Mouse (Mus musculus): ENCODE measurements around the gene Stx12. TPM values are rescaled to one million over a fixed set of nuclear protein-coding genes. Genes with fewer than 3 reads are reported as not detected.

The Stx12 gene
- polyA plus RNA-seq, 1 experiment = 16.7 TPM

DNA sequence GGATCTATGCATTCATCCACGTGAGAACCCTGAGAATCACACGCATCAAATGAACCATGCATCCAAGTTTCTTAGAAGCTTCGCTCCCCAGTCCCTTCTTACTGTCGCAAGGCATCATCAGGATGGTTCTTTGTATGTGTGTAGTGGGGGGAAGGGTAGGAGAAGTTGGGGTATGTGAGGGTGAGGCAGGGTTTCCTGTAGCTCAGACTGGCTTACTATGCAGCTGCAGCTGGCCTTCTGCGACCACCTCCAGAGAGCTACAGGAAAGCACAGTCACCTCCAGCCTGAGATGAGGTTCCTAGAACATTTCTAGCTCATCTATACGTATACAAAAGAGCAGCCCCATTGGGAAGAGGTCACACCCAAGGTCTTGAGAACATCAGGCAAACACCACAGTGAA is 27.8 kb upstream of the Stx12 start:
- TF ChIP-seq POLR2A (IDR thresholded peaks at IDR 0.05; ENCODE audit: borderline replicate concordance, control insufficient read depth, low read depth, low read length) (no peak), CTCF (IDR thresholded peaks at IDR 0.05; ENCODE audit: control insufficient read depth, insufficient read depth, low read length) (no peak)
- no peak overlapping the region for H3K27ac ChIP-seq (ENCODE audit: control insufficient read depth, insufficient read depth, low read depth, low read length, poor library complexity)
- H3K4me3 ChIP-seq (replicated peaks; ENCODE audit: control insufficient read depth, low read depth, low read length) = no peak overlapping the region
- 60% methylated on average over 6 of the region's 6 CpGs for whole genome bisulfite sequencing
- no peaks in the 10 kb centered on the region for H3K4me1 ChIP-seq (ENCODE audit: control insufficient read depth, insufficient read depth, low read length)

DNA sequence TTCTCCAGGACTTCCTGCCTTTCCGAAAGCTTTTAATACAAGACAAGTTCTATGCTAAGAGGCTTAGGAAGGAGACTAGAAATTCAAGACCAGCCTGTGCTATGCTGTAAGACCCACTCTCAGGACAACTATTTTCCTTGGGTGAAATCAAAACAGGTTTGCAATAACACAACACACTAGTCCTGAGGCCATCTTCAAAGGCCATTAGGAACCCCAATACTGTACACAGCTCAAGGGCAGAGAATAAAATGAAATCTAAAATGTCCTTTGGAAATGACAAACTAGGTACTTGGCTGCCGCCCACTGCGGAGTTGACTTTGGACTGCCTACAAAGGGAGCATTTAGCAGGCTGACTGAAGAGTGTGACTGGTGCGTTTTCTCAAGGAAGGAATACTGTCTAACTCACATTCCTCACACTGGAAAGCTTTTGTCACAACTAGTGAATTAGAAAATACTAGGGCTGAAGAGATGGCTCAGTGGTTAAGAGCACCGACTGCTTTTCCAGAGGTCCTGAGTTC is 21.6 kb upstream of the Stx12 start:
- 93% methylated on average over 5 of the region's 5 CpGs for WGBS
- Histone ChIP-seq H3K4me3 (replicated peaks; ENCODE audit: control insufficient read depth, low read depth, low read length) (no peak overlapping the region), H3K4me1 (ENCODE audit: control insufficient read depth, insufficient read depth, low read length) (no peaks in the 10 kb centered on the region), H3K27ac (ENCODE audit: control insufficient read depth, insufficient read depth, low read depth, low read length, poor library complexity) (no peak overlapping the region)
- no peak for TF ChIP-seq POLR2A (IDR thresholded peaks at IDR 0.05; ENCODE audit: borderline replicate concordance, control insufficient read depth, low read depth, low read length)
- TF ChIP-seq CTCF (IDR thresholded peaks at IDR 0.05; ENCODE audit: control insufficient read depth, insufficient read depth, low read length) = no peak

DNA sequence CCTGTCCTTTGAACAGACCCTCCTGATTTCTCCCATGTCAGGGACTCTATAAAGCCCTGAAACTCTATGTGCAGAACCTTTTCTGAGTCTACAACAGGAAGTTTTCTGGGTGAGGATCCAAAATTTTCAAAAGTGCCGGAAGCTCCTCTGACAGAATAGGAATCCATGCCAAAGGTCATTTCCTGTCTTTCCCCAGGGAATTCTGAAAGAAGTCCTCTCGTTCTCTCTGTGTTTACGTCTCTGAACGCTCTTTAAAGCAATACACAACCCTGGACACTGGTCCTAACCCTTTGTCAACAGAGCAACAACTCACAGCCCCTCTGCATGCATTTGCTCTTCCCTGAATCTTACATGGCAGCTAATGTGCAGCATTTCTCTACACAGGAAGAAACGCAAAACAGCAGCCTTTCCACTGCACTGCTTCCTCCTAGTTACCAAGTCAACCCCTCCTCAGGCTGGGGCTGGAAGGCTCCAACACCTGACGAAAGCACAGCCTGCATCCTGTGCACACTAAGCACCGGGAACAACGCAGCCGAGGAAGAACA is 20.5 kb upstream of the Stx12 start:
- no peak overlapping the region for H3K4me3 ChIP-seq (replicated peaks; ENCODE audit: control insufficient read depth, low read depth, low read length)
- no peak for TF ChIP-seq POLR2A (IDR thresholded peaks at IDR 0.05; ENCODE audit: borderline replicate concordance, control insufficient read depth, low read depth, low read length)
- no peak for TF ChIP-seq CTCF (IDR thresholded peaks at IDR 0.05; ENCODE audit: control insufficient read depth, insufficient read depth, low read length)
- no peak overlapping the region for H3K27ac ChIP-seq (ENCODE audit: control insufficient read depth, insufficient read depth, low read depth, low read length, poor library complexity)
- no peaks in the 10 kb centered on the region for H3K4me1 ChIP-seq (ENCODE audit: control insufficient read depth, insufficient read depth, low read length)
- 85% methylated on average over 9 of the region's 9 CpGs for WGBS

DNA sequence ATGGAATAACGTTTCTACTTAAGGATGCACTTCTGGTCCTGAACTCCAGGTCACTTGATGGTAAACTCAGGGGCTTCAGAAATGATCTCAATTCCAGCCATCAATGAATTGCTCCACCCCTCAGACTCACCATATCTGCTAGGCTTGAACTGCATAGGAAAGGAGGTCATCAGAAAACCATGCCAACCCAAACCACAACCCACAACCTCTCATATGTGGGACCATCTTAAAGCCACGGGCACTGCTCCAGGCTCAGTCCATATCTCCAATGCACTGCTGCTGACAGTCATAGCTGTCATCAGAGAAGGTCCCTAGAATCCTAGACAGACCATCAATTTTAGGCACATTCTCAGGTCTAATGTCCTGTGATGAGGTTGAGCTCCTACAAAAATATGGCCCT is 19.8 kb upstream of the Stx12 start:
- no peaks in the 10 kb centered on the region for H3K4me1 ChIP-seq (ENCODE audit: control insufficient read depth, insufficient read depth, low read length)
- no peak overlapping the region for H3K27ac ChIP-seq (ENCODE audit: control insufficient read depth, insufficient read depth, low read depth, low read length, poor library complexity)
- H3K4me3 ChIP-seq (replicated peaks; ENCODE audit: control insufficient read depth, low read depth, low read length) = no peak overlapping the region
- TF ChIP-seq POLR2A (IDR thresholded peaks at IDR 0.05; ENCODE audit: borderline replicate concordance, control insufficient read depth, low read depth, low read length) = no peak
- 38% methylated on average over 2 of the region's 2 CpGs for WGBS

DNA sequence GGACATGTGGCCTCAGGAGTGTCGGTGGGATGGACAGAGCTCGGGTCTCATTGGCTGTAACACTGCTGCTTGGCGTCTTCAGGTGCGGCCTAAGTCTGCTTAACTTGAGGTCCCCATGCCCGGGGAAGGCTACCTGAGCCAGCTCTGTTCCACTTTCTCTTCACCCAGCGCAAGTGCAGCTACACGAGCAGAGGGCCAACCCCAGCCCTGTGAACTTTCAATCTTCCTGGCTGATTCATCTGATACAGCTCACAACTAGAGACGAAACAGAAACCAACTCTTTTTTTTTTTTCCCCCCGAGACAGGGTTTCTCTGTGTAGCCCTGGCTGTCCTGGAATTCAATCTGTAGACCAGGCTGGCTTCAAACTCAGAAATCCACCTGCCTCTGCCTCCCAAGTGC is 13.9 kb upstream of the Stx12 start:
- Histone ChIP-seq H3K27ac (ENCODE audit: control insufficient read depth, insufficient read depth, low read depth, low read length, poor library complexity) (no peak overlapping the region; the same call in 1 of the 2 replicates), H3K4me3 (replicated peaks; ENCODE audit: control insufficient read depth, low read depth, low read length) (no peak overlapping the region), H3K4me1 (ENCODE audit: control insufficient read depth, insufficient read depth, low read length) (no peaks in the 10 kb centered on the region; the same call in 1 of the 2 replicates)
- no peak for TF ChIP-seq CTCF (IDR thresholded peaks at IDR 0.05; ENCODE audit: control insufficient read depth, insufficient read depth, low read length)
- TF ChIP-seq POLR2A (IDR thresholded peaks at IDR 0.05; ENCODE audit: borderline replicate concordance, control insufficient read depth, low read depth, low read length) = no peak
- WGBS = 55% methylated on average over 9 of the region's 9 CpGs

DNA sequence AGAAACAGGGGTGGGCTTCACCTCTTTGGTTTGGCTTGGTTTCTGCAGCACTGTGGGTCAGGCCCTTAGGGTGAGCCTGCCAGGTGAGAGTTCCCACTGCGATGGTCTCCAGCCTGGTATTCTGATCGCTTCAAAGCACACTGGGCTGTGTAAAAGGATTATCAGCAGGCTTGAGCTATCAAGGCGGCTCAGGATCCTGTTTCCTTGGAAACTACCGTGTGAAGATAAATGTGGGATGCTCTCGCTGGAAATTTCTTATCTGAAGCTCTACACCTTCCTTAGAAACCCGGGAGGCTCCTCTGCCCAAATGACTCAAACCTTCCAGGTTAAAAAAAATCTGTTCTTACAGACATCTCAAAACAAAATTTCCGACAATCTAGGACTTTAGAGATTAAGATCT is 10.1 kb upstream of the Stx12 start:
- Histone ChIP-seq H3K4me3 (replicated peaks; ENCODE audit: control insufficient read depth, low read depth, low read length) (no peak overlapping the region), H3K27ac (ENCODE audit: control insufficient read depth, insufficient read depth, low read depth, low read length, poor library complexity) (no peak overlapping the region), H3K4me1 (ENCODE audit: control insufficient read depth, insufficient read depth, low read length) (no peaks in the 10 kb centered on the region; the same call in 1 of the 2 replicates)
- 68% methylated on average over 7 of the region's 7 CpGs for WGBS
- TF ChIP-seq CTCF (IDR thresholded peaks at IDR 0.05; ENCODE audit: control insufficient read depth, insufficient read depth, low read length) = no peak
- no peak for TF ChIP-seq POLR2A (IDR thresholded peaks at IDR 0.05; ENCODE audit: borderline replicate concordance, control insufficient read depth, low read depth, low read length)

DNA sequence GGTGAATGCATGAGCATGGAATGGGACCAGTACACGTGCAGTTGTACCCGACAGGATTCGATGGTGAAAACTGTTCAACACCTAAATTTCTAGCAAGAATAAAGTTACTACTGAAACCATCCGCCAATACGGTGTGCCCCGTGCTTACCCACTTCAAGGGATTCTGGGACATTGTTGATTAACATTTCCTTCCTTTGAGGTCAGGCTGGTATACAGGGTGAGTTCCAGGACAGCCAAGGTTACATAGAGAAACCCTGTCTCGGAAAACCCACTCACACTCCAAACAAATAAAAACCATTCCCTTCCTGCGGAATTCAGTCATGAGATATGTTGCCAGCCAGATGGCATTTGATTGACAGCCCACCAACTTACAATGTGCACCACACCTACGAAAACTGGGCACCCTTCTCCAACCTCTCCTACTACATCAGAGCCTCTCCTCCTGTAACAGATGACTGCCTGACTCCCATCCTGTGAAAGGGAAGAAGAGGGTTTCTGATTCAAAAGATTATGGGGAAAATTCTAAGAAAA is 600 bp upstream of the Stx12 start:
- Histone ChIP-seq H3K4me3 (replicated peaks; ENCODE audit: control insufficient read depth, low read depth, low read length) (peak overlapping the region; percentile 92), H3K4me1 (ENCODE audit: control insufficient read depth, insufficient read depth, low read length) (peaks cover 1% of the 10 kb centered on the region; the same call in 1 of the 2 replicates), H3K27ac (ENCODE audit: control insufficient read depth, insufficient read depth, low read depth, low read length, poor library complexity) (peak overlapping the region; percentile 88)
- 8% methylated on average over 9 of the region's 9 CpGs for WGBS
- no peak for TF ChIP-seq POLR2A (IDR thresholded peaks at IDR 0.05; ENCODE audit: borderline replicate concordance, control insufficient read depth, low read depth, low read length)
- no peak for TF ChIP-seq CTCF (IDR thresholded peaks at IDR 0.05; ENCODE audit: control insufficient read depth, insufficient read depth, low read length)

DNA sequence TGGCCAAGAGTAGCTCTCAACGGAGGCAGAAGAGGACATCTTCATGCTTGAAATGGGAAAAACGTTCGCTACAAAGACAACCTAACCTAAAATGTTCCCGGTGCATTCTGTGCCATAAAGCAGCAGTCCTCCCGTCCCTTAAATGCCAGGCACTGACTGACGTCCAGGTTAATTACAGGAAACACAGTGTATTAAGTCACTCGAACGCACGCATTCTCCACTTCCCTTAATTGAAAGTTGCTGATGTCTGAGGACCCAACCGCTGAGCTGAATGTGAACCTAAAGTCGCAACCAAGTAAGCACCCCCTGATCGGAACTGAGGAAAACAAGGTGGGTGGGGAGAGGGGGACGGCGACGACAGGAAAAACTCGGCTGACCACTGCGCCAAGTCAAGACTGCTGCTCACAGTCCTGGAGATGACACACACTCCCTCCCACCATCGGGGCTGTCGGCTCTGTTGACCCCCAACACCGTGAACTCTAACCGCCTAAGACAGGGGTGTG is 697 bp downstream of the Stx12 start:
- H3K27ac ChIP-seq (ENCODE audit: control insufficient read depth, insufficient read depth, low read depth, low read length, poor library complexity) = peak overlapping the region; percentile 88
- no peak for TF ChIP-seq CTCF (IDR thresholded peaks at IDR 0.05; ENCODE audit: control insufficient read depth, insufficient read depth, low read length)
- peak; percentile 48; the same call in 1 of the 2 replicates for TF ChIP-seq POLR2A (IDR thresholded peaks at IDR 0.05; ENCODE audit: borderline replicate concordance, control insufficient read depth, low read depth, low read length)
- under 1% methylated on average over 21 of the region's 21 CpGs for WGBS
- peaks cover 1% of the 10 kb centered on the region; the same call in 1 of the 2 replicates for H3K4me1 ChIP-seq (ENCODE audit: control insufficient read depth, insufficient read depth, low read length)
- H3K4me3 ChIP-seq (replicated peaks; ENCODE audit: control insufficient read depth, low read depth, low read length) = peak overlapping the region; percentile 92

Measured in bone marrow, adult 2 months (tissue).